Mouse (Mus musculus): ENCODE results near the gene Myo18b. TPM values are rescaled to one million over a fixed set of nuclear protein-coding genes. Genes with fewer than 3 reads are reported as not detected.

Myo18b gene
- polyA plus RNA-seq, 1 experiment = 0.90 TPM

- Histone ChIP-seq H3K4me3 (replicated peaks; ENCODE audit: control insufficient read depth, low read depth, low read length) (no peak overlapping the region), H3K4me1 (ENCODE audit: control insufficient read depth, insufficient read depth, low read length) (peaks cover 1% of the 10 kb centered on the region; the same call in 1 of the 2 replicates), H3K27ac (ENCODE audit: control insufficient read depth, insufficient read depth, low read depth, low read length, poor library complexity) (no peak overlapping the region)
- 70% methylated on average over 2 of the region's 2 CpGs for WGBS
- TF ChIP-seq CTCF (IDR thresholded peaks at IDR 0.05; ENCODE audit: control insufficient read depth, insufficient read depth, low read length) (no peak), POLR2A (IDR thresholded peaks at IDR 0.05; ENCODE audit: borderline replicate concordance, control insufficient read depth, low read depth, low read length) (no peak)
These were observed 250.6 kb downstream of the Myo18b start for GRCm38 (mm10) chr5:112645535-112645934.

GRCm38 (mm10) chr5:112643533-112644272 lies 252.5 kb downstream of the Myo18b start:
- TF ChIP-seq CTCF (IDR thresholded peaks at IDR 0.05; ENCODE audit: control insufficient read depth, insufficient read depth, low read length) = no peak
- no peak for TF ChIP-seq POLR2A (IDR thresholded peaks at IDR 0.05; ENCODE audit: borderline replicate concordance, control insufficient read depth, low read depth, low read length)
- Histone ChIP-seq H3K4me3 (replicated peaks; ENCODE audit: control insufficient read depth, low read depth, low read length) (no peak overlapping the region), H3K27ac (ENCODE audit: control insufficient read depth, insufficient read depth, low read depth, low read length, poor library complexity) (no peak overlapping the region), H3K4me1 (ENCODE audit: control insufficient read depth, insufficient read depth, low read length) (peaks cover 1% of the 10 kb centered on the region; the same call in 1 of the 2 replicates)
- WGBS = 58% methylated on average over 20 of the region's 20 CpGs

DNA sequence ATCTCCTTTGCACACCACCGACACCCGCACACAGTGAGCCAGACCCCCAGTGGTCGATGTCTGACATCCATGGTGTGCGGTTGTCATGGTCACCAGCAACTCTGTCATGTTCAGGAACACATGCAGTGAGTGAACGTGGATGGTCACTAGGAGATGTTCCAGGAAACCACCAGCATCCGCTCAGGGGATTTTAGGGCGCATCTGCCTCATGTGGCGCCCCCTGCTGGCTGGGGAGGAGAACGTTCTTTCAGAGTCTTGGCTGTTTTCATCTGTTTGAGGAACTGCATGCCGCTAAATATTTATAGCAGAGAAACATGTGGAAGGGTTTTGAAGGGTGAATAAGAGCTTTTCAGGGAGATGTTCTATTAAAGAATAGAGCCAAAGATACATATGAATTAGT lies 253.4 kb downstream of the Myo18b start:
- Histone ChIP-seq H3K27ac (ENCODE audit: control insufficient read depth, insufficient read depth, low read depth, low read length, poor library complexity) (no peak overlapping the region), H3K4me1 (ENCODE audit: control insufficient read depth, insufficient read depth, low read length) (peaks cover 1% of the 10 kb centered on the region; the same call in 1 of the 2 replicates), H3K4me3 (replicated peaks; ENCODE audit: control insufficient read depth, low read depth, low read length) (no peak overlapping the region)
- peak; percentile 20; the same call in 1 of the 2 replicates for TF ChIP-seq CTCF (IDR thresholded peaks at IDR 0.05; ENCODE audit: control insufficient read depth, insufficient read depth, low read length)
- no peak for TF ChIP-seq POLR2A (IDR thresholded peaks at IDR 0.05; ENCODE audit: borderline replicate concordance, control insufficient read depth, low read depth, low read length)
- 50% methylated on average over 10 of the region's 10 CpGs for WGBS

- Histone ChIP-seq H3K4me3 (replicated peaks; ENCODE audit: control insufficient read depth, low read depth, low read length) (no peak overlapping the region), H3K4me1 (ENCODE audit: control insufficient read depth, insufficient read depth, low read length) (peaks cover 1% of the 10 kb centered on the region; the same call in 1 of the 2 replicates), H3K27ac (ENCODE audit: control insufficient read depth, insufficient read depth, low read depth, low read length, poor library complexity) (no peak overlapping the region)
- TF ChIP-seq POLR2A (IDR thresholded peaks at IDR 0.05; ENCODE audit: borderline replicate concordance, control insufficient read depth, low read depth, low read length) (no peak), CTCF (IDR thresholded peaks at IDR 0.05; ENCODE audit: control insufficient read depth, insufficient read depth, low read length) (no peak)
These were observed 254.4 kb downstream of the Myo18b start for GRCm38 (mm10) chr5:112641770-112642169.

- 15% methylated on average over 20 of the region's 20 CpGs for WGBS
- no peak overlapping the region for H3K4me3 ChIP-seq (replicated peaks; ENCODE audit: control insufficient read depth, low read depth, low read length)
- no peak overlapping the region for H3K27ac ChIP-seq (ENCODE audit: control insufficient read depth, insufficient read depth, low read depth, low read length, poor library complexity)
- TF ChIP-seq CTCF (IDR thresholded peaks at IDR 0.05; ENCODE audit: control insufficient read depth, insufficient read depth, low read length) (no peak), POLR2A (IDR thresholded peaks at IDR 0.05; ENCODE audit: borderline replicate concordance, control insufficient read depth, low read depth, low read length) (no peak)
- peaks cover 1% of the 10 kb centered on the region; the same call in 1 of the 2 replicates for H3K4me1 ChIP-seq (ENCODE audit: control insufficient read depth, insufficient read depth, low read length)
These were observed 255.0 kb downstream of the Myo18b start for GRCm38 (mm10) chr5:112641131-112641530.

GRCm38 (mm10) chr5:112640651-112641050 lies 255.5 kb downstream of the Myo18b start:
- 15% methylated on average over 13 of the region's 13 CpGs for WGBS
- H3K4me1 ChIP-seq (ENCODE audit: control insufficient read depth, insufficient read depth, low read length) = peaks cover 1% of the 10 kb centered on the region; the same call in 1 of the 2 replicates
- no peak overlapping the region for H3K4me3 ChIP-seq (replicated peaks; ENCODE audit: control insufficient read depth, low read depth, low read length)
- no peak overlapping the region for H3K27ac ChIP-seq (ENCODE audit: control insufficient read depth, insufficient read depth, low read depth, low read length, poor library complexity)
- TF ChIP-seq CTCF (IDR thresholded peaks at IDR 0.05; ENCODE audit: control insufficient read depth, insufficient read depth, low read length) (no peak), POLR2A (IDR thresholded peaks at IDR 0.05; ENCODE audit: borderline replicate concordance, control insufficient read depth, low read depth, low read length) (no peak)

Other genes starting within 250 kb of the Myo18b start
- 8.1 and 17.4 TPM in 2 replicates for gene Grk3, start 119.4 kb upstream of the Myo18b start, polyA plus RNA-seq (2011; ENCODE audit: insufficient read depth, insufficient read length, low replicate concordance, missing spikeins)
- gene Crybb2, start 173.8 kb upstream of the Myo18b start, polyA plus RNA-seq (2011; ENCODE audit: insufficient read depth, insufficient read length, low replicate concordance, missing spikeins) = not detected in 2 replicates
- not detected in 2 replicates for gene Crybb3, start 185.2 kb upstream of the Myo18b start, polyA plus RNA-seq (2011; ENCODE audit: insufficient read depth, insufficient read length, low replicate concordance, missing spikeins)